Mouse (Mus musculus): ENCODE measurements at regions not wholly inside any gene's neighbourhood (a gene's known extent, or its start where the extent isn't known, plus 50 kb on each side); places are given as distances from the start of the nearest gene placed in this dataset.

DNA sequence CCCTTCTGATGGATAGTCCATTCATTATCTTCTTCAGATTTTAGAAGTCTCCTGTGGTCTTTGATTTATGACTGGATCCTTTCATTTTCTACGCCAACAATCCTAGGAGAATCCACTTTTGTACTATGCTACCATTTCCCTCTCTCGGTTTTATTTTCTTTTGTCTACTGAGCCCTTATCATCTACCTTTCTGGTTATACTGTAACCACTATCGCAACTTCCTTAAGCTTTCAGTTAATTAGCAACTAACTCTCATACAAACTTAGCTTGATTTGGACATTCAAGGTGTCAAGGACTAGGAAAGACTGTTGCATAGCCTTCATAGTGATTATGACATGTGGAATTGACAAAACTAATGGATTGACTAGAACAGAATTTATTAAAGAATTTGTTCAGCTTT is 467.0 kb upstream of the Robo2 start:
- no peak for DNase-seq (ENCODE audit: low read depth in 3 of 3, low spot score in 3 of 3)
- TF ChIP-seq CTCF (IDR thresholded peaks at IDR 0.05; ENCODE audit: low read depth) (no peak), EP300 (IDR thresholded peaks at IDR 0.05; ENCODE audit: low read depth) (no peak)
- ATAC-seq (ENCODE audit: insufficient read depth), result no peak
- H3K36me3 ChIP-seq (replicated peaks; ENCODE audit: control insufficient read depth, insufficient read depth, low read depth), result no peaks in the 10 kb centered on the region
- H3K4me2 ChIP-seq (ENCODE audit: low read depth), result no peak overlapping the region
- no peaks in the 10 kb centered on the region for H3K4me1 ChIP-seq (replicated peaks; ENCODE audit: control insufficient read depth in 2 of 2, insufficient read depth in 2 of 2, low read length in 1 of 2)
- no peaks in the 10 kb centered on the region for H3K9me3 ChIP-seq (ENCODE audit: control insufficient read depth, low read length)
- no peak overlapping the region for H3K4me3 ChIP-seq (ENCODE audit: insufficient read depth in 1 of 2, low read depth in 2 of 2, low read length in 2 of 2)
- H3K27ac ChIP-seq, result no peak overlapping the region
- H3K9ac ChIP-seq (replicated peaks), result no peak overlapping the region
- H3K27me3 ChIP-seq (ENCODE audit: control insufficient read depth, insufficient read depth, low read length), result no peaks in the 10 kb centered on the region
- 56% methylated on average over 3 of the region's 3 CpGs for WGBS (ENCODE audit: insufficient replicate concordance)

DNA sequence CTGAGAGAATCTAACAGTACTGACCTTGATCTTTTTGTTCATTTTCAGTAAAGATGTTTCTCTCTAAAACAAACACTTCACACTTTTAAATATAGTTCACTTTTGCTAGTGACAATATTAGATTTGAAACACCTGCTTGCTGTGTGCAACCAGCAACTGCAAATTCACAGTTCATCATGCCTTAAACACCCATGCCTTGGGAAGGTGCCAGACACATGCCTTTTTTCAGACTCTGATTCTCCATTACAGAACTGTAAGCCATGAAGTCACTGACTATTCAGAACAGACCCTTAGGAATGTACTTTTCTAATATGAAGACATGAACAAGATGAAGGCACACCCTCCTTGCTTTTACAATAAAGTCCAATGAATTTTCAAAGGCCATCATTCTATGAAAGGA is 462.1 kb upstream of the Robo2 start:
- no peaks in the 10 kb centered on the region for H3K36me3 ChIP-seq (replicated peaks; ENCODE audit: control insufficient read depth, insufficient read depth, low read depth)
- no peaks in the 10 kb centered on the region for H3K9me3 ChIP-seq (ENCODE audit: control insufficient read depth, low read length)
- TF ChIP-seq CTCF (IDR thresholded peaks at IDR 0.05; ENCODE audit: low read depth) (no peak), EP300 (IDR thresholded peaks at IDR 0.05; ENCODE audit: low read depth) (no peak)
- no peak overlapping the region for H3K27ac ChIP-seq
- H3K9ac ChIP-seq (replicated peaks), result no peak overlapping the region
- no peak overlapping the region for H3K4me3 ChIP-seq (ENCODE audit: insufficient read depth in 1 of 2, low read depth in 2 of 2, low read length in 2 of 2)
- no peak for ATAC-seq (ENCODE audit: insufficient read depth)
- H3K27me3 ChIP-seq (ENCODE audit: control insufficient read depth, insufficient read depth, low read length), result no peaks in the 10 kb centered on the region
- H3K4me1 ChIP-seq (replicated peaks; ENCODE audit: control insufficient read depth in 2 of 2, insufficient read depth in 2 of 2, low read length in 1 of 2), result no peaks in the 10 kb centered on the region
- DNase-seq (ENCODE audit: low read depth in 3 of 3, low spot score in 3 of 3), result no peak
- H3K4me2 ChIP-seq (ENCODE audit: low read depth), result no peak overlapping the region

DNA sequence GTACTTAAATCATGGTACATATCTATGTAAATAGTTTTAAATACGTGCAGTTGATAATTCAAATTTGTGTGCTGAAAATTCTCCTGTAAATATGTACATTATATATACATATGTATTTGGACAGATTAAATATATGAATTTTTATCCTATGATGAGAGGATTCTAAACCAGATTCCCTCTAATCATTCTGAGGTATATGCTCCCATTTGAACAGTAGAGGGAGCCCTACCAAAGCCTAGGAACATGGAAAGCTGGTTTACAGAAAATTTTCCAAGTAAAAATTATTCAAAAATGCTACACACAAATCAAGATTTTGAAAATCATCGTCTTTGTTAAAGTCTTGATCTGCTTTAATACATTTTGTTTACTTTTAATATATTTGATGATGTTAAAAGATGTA is 446.1 kb upstream of the Robo2 start:
- DNase-seq (ENCODE audit: low read depth in 3 of 3, low spot score in 3 of 3) (no peak), ATAC-seq (ENCODE audit: insufficient read depth) (no peak)
- Histone ChIP-seq H3K4me3 (ENCODE audit: insufficient read depth in 1 of 2, low read depth in 2 of 2, low read length in 2 of 2) (no peak overlapping the region), H3K27ac (no peak overlapping the region), H3K9ac (replicated peaks) (no peak overlapping the region), H3K4me2 (ENCODE audit: low read depth) (no peak overlapping the region), H3K4me1 (replicated peaks; ENCODE audit: control insufficient read depth in 2 of 2, insufficient read depth in 2 of 2, low read length in 1 of 2) (no peaks in the 10 kb centered on the region), H3K36me3 (replicated peaks; ENCODE audit: control insufficient read depth, insufficient read depth, low read depth) (no peaks in the 10 kb centered on the region), H3K27me3 (ENCODE audit: control insufficient read depth, insufficient read depth, low read length) (no peaks in the 10 kb centered on the region), H3K9me3 (ENCODE audit: control insufficient read depth, low read length) (no peaks in the 10 kb centered on the region)
- TF ChIP-seq CTCF (IDR thresholded peaks at IDR 0.05; ENCODE audit: low read depth), result peak; percentile 26; the same call in 1 of the 2 replicates
- no peak for TF ChIP-seq EP300 (IDR thresholded peaks at IDR 0.05; ENCODE audit: low read depth)
- WGBS (ENCODE audit: insufficient replicate concordance), result 6% methylated on average over 2 of the region's 2 CpGs

DNA sequence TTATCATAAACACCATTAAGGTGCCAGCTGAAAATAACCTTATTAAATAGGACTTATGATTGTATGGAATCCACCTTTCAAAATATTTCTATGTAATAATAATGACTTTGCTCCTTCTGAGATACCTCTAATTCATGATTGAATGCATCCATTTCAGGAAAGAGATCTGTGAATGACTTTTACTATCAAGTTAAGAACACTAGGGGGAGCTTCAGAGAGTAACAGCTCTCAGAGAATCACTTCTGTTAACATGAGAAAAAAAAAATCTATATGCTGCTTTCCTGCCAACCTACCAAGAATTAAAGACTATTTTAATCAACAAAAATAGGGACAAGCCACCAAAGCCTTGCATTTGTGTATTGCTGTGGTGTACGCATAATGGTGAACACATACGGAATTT is 428.4 kb upstream of the Robo2 start:
- ATAC-seq (ENCODE audit: insufficient read depth) (no peak), DNase-seq (ENCODE audit: low read depth in 3 of 3, low spot score in 3 of 3) (no peak)
- Histone ChIP-seq H3K4me2 (ENCODE audit: low read depth) (no peak overlapping the region), H3K36me3 (replicated peaks; ENCODE audit: control insufficient read depth, insufficient read depth, low read depth) (no peaks in the 10 kb centered on the region), H3K9ac (replicated peaks) (no peak overlapping the region), H3K9me3 (ENCODE audit: control insufficient read depth, low read length) (no peaks in the 10 kb centered on the region), H3K27ac (no peak overlapping the region), H3K4me3 (ENCODE audit: insufficient read depth in 1 of 2, low read depth in 2 of 2, low read length in 2 of 2) (no peak overlapping the region), H3K27me3 (ENCODE audit: control insufficient read depth, insufficient read depth, low read length) (no peaks in the 10 kb centered on the region), H3K4me1 (replicated peaks; ENCODE audit: control insufficient read depth in 2 of 2, insufficient read depth in 2 of 2, low read length in 1 of 2) (no peaks in the 10 kb centered on the region)
- TF ChIP-seq EP300 (IDR thresholded peaks at IDR 0.05; ENCODE audit: low read depth), result no peak
- no peak for TF ChIP-seq CTCF (IDR thresholded peaks at IDR 0.05; ENCODE audit: low read depth)
- 80% methylated on average over 2 of the region's 2 CpGs for WGBS (ENCODE audit: insufficient replicate concordance)

DNA sequence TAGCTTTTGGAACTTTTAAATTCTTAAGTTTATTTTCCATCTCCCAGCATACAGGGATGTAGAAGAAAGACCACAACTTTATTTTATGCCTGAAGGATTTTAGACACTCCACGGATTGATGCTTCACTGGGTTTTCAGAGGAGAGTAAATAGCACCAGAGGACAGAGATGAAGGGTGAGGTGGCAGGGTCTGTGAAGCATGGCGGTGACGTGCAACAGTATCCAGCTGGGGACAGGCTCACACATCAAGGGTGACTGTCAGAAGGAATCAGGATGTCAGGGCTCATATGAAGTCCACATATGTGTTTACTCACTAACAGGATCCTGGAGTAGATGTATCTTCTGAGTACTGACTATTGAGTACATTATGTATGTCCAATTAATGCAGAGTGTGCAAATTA is 402.8 kb upstream of the Robo2 start:
- Histone ChIP-seq H3K4me2 (ENCODE audit: low read depth) (no peak overlapping the region), H3K27me3 (ENCODE audit: control insufficient read depth, insufficient read depth, low read length) (no peaks in the 10 kb centered on the region), H3K9ac (replicated peaks) (no peak overlapping the region), H3K27ac (no peak overlapping the region), H3K36me3 (replicated peaks; ENCODE audit: control insufficient read depth, insufficient read depth, low read depth) (no peaks in the 10 kb centered on the region), H3K9me3 (ENCODE audit: control insufficient read depth, low read length) (no peaks in the 10 kb centered on the region), H3K4me3 (ENCODE audit: insufficient read depth in 1 of 2, low read depth in 2 of 2, low read length in 2 of 2) (no peak overlapping the region), H3K4me1 (replicated peaks; ENCODE audit: control insufficient read depth in 2 of 2, insufficient read depth in 2 of 2, low read length in 1 of 2) (no peaks in the 10 kb centered on the region)
- DNase-seq (ENCODE audit: low read depth in 3 of 3, low spot score in 3 of 3) (no peak), ATAC-seq (ENCODE audit: insufficient read depth) (no peak)
- no peak for TF ChIP-seq EP300 (IDR thresholded peaks at IDR 0.05; ENCODE audit: low read depth)
- TF ChIP-seq CTCF (IDR thresholded peaks at IDR 0.05; ENCODE audit: low read depth), result no peak
- WGBS (ENCODE audit: insufficient replicate concordance), result 62% methylated on average over 3 of the region's 3 CpGs
